ENCODE assay signal across 8 mouse cellular contexts in the genomic region with DNA sequence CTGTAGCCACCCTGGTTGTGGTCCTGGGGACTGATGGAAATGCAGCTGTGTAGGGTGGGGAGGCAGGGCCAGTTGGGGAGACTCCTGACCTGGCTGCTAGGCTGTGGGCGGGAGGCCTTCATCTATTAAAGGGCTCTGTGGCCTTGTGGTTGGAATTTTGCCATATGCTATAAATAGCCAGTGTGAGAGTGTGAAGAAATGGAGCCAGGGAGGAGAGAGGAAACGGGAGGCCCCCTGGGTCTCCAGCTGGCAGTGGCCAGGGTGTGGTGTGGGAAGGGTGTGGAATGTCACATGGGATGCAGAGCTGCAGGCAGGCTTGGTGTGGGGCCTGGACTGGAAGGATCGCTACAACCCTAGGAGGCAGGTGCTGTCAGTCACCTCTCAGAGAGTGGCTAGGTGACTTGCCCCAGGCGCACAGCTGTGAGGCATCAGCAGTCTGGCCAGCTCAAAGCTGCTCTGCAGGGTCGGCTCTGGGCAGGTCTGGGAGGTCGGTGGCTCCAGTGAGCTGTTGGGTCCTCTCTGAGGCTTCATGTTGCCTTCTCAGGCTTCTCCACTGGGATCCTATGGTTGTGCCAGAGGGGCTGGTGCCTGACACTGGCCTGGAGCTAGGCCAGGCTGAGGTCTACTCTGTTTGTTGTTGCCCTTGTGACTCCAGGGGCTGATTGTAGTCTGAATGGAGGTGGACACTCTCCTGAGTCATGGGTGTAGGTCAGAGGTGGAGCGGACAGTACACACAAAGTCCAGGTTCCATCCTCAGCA. TPM values are rescaled to one million over a fixed set of nuclear protein-coding genes. Genes with fewer than 3 reads are reported as not detected.
DNase-seq lines count a peak whose midpoint lies in the region; ATAC-seq lines count a peak whose summit lies in the region.

No protein-coding gene starts in this region.

- no peaks in the 10 kb centered on the region for H3K27me3 ChIP-seq in heart, embryonic 15.5 days

- DNase-seq in embryo, embryonic 11 days: peak; percentile 31
- no peak for DNase-seq in embryo, embryonic 10.5 days (ENCODE audit: low spot score)
- peak; percentile 56 to 68 for DNase-seq in cerebellum, postnatal 25 days
- peak; percentile 67 for DNase-seq in kidney, postnatal 10 days
- DNase-seq in lung, postnatal 4 days: peak; percentile 71 to 88
- no peak for DNase-seq in thymus, adult 18-20 months
- DNase-seq in spleen, postnatal 10 days (ENCODE audit: low spot score in 2 of 2): no peak

- peak overlapping the region; percentile 90 for H3K27ac ChIP-seq in heart, embryonic 15.5 days

- 19% methylated on average over 7 of the region's 7 CpGs for WGBS in heart, embryonic 15.5 days

- H3K9ac ChIP-seq in heart, embryonic 15.5 days: 0 out of 2 replicates have a peak overlapping the region, but pooled peaks have one; percentile 5

- 0 out of 2 replicates have a peak, but pooled peaks cover 3% of the 10 kb centered on the region for H3K36me3 ChIP-seq in heart, embryonic 15.5 days

- no peak overlapping the region for H3K4me3 ChIP-seq in heart, embryonic 15.5 days

- peak; percentile 95 for ATAC-seq in heart, embryonic 15.5 days (replicated peaks; ENCODE audit: insufficient number of reproducible peaks, insufficient read depth, low FRiP score, low read depth)

- peaks cover 42% of the 10 kb centered on the region for H3K4me1 ChIP-seq in heart, embryonic 15.5 days (replicated peaks)

- no peaks in the 10 kb centered on the region for H3K9me3 ChIP-seq in heart, embryonic 15.5 days (replicated peaks)

- H3K4me2 ChIP-seq in heart, embryonic 15.5 days: peak overlapping the region; percentile 37

RNA-seq across cellular contexts. Expression of a gene that starts 19.3 kb away (rescaled TPM):
- polyA plus RNA-seq in heart, embryonic 15.5 days (2015; fragmentation: Nextera tagmentation; extraction: Ambion mirVana): 9.7 and 12.0 TPM in 2 replicates

RNA-seq across cellular contexts. Expression of a gene that starts 23.5 kb away (rescaled TPM):
- polyA plus RNA-seq in heart, embryonic 15.5 days (2015; fragmentation: Nextera tagmentation; extraction: Ambion mirVana): 9.5 and 12.6 TPM in 2 replicates

Comparison
In these comparisons a context has a peak if more than half of its experiments do, and no peak if none do; other contexts are left out.
1. DNase-seq: peak in embryo, embryonic 11 days (single experiment), cerebellum, postnatal 25 days (2 of 2), kidney, postnatal 10 days (single experiment) and lung, postnatal 4 days (2 of 2); none in embryo, embryonic 10.5 days (single experiment), thymus, adult 18-20 months (0 of 2) and spleen, postnatal 10 days (0 of 2).